Mouse (Mus musculus): ENCODE measurements around the gene Mdk.

GRCm38 (mm10) chr2:91916346-91916977 lies 15.6 kb downstream of the Mdk start:
- TF ChIP-seq GATA1 (IDR thresholded peaks at IDR 0.05; ENCODE audit: borderline replicate concordance, low read length) (no peak), FLI1 (IDR thresholded peaks at IDR 0.05; ENCODE audit: low read length) (no peak)
